Mouse (Mus musculus) megakaryocyte-erythroid progenitor cell, adult 5-6 weeks (primary cell): ENCODE measurements around the gene Gm5901. TPM values are rescaled to one million over a fixed set of nuclear protein-coding genes. Genes with fewer than 3 reads are reported as not detected.
"Not testable (repeated sequence)": the region's sequence is repeated elsewhere in the genome, so short reads cannot be mapped to it uniquely, and the experiment has no call there.

Experiments used
- ATAC-seq: replicated peaks from 2 replicates; pipeline ENCODE4 v1.8.0; 2016; ENCODE audit warnings: mild to moderate bottlenecking, inconsistent platforms; ENCODE audit not compliant: severe bottlenecking, poor library complexity, low FRiP score, low TSS enrichment
- total RNA-seq, 2 experiments: library from RNA; stranded (forward) in 1 of 2; stranded (reverse) in 1 of 2; fragments of 200-1000, 215-1000 nt in 1 of 2; fragments of >200 nt in 1 of 2; fragmentation: Nextera tagmentation in 1 of 2; gene quantifications; 2 replicates each; pipeline ENCODE4 v1.2.3; 2014 to 2017

The Gm5901 gene
- total RNA-seq (2014; fragmentation: Nextera tagmentation) (not detected in 2 replicates), total RNA-seq (2017) (not detected in 2 replicates)

DNA sequence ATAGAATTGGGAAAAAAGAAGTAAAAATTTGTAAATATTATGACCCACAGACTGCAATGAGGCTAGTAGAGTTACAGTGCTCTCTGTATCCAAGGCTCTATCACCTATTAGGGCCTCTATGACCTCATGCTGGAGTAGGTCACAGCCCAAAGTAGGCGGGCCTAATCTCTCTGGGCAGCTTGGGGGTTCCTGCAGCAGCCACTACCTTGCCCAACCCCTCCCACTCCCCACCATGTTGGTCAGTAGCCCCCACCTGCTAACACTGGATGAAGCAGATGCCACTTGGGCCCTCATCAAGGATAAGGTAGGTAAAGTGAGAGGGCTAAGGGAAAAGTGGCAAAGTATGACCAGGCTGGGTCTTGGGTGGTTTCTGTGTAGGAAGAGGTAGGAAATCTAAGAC lies at the start of gene Gm5901:
Gene Gm5901 (plus strand): TSS at position 173 of the 400 bp plus-strand sequence.
- no peak for ATAC-seq

DNA sequence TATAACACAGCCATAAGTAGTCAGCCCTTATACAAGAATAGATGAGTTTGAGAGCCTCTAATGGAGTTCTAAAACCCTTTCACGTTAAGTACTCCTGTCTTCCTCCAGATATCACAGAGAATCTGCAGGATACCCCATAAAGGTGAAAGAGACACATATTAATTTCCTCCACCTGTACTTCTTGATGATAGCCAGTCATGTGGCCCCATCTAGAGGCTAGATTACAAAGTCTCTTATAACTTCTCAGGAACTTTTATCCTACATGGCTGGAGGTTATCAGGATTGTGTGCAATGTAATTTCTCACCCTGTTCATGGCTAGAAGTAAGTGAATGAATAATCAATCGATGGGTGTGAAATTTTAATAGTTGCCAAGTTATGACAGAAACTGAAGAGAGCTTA lies 49.5 kb upstream of the Gm5901 start:
- ATAC-seq: no peak

DNA sequence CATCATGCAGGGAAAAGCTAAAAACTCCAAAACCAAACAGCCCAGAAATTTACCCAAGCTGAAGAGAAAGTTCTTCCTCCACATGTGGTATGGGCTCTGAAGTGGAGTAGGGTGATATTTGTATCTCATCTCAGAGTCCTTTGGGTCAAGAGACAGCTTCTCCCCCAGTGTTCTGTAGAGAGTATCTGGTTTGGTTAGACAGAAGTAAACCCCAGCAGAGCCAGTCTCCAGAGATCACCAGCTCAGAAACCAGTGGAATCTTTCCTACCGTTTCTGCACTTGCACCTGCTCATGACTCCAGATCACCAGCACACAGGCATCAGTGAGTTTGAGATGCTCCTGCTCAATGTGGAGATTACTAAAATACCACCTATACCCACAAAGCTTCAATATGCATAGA lies 40.8 kb upstream of the Gm5901 start, which contains the start of gene Olfr690:
Gene Olfr690 (minus strand): TSS at position 101 of the 400 bp plus-strand sequence.
- ATAC-seq: no peak

DNA sequence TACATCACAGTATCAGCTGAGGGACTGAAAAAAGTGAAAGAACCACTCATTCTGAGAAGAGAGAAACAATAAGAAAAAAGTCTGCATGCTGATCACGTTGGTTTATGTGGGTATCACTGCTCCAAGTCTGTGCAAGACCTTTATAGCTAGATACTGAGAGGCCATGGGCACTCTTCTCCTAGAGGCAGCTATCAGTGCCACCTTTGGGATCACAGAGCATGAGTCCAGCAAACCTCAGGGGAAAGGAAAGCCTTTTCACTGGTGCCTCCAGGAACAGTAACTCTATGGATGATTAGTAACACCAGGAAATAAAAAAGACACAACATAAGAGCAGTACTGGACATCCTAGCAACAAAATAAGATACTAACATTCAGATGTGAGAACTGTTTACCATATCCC lies 32.7 kb upstream of the Gm5901 start, which contains the start of gene Olfr691:
Gene Olfr691 (minus strand): TSS at position 101 of the 400 bp plus-strand sequence.
- no peak for ATAC-seq

DNA sequence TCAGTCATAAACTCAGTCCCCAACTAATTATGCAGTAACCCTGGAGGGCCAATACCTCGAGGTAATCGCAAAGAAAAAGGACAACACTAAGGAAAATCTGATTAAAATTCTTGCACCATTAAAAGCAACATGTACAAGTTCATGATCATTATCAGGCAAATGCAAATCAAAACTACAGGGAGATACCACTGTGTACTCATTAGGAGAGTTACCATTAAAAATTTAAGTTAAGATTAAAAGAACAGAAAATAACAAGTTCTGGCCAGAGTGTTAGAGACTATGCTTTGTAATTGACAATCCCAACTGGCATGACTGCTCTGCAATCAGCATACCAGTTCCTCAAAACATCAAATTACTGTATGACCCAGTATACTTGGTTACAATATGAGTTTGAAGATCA lies 32.1 kb upstream of the Gm5901 start:
- ATAC-seq: no peak

DNA sequence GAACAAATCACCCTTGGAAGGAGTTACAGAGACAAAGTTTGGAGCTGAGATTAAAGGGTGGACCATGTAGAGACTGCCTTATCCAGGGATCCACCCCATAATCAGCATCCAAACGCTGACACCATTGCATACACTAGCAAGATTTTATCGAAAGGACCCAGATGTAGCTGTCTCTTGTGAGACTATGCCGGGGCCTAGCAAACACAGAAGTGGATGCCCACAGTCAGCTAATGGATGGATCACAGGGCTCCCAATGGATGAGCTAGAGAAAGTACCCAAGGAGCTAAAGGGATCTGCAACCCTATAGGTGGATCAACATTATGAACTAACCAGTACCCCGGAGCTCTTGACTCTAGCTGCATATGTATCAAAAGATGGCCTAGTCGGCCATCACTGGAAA lies 18.8 kb upstream of the Gm5901 start:
- not testable (repeated sequence) for ATAC-seq

DNA sequence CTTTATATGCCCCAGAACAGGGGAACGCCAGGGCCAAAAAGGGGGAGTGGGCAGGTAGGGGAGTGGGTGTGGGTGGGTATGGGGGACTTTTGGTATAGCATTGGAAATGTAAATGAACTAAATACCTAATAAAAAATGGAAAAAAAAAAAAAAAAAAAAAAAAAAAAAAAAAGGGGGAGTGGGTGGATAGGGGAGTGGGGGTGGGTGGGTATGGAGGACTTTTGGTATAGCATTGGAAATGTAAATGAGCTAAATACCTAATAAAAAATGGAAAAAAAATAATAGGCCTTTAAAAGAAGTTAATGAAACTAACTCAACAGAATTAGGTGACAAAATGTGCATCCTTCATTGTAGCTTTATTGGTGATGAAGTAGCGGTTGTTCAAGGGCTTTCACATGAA lies 18.4 kb upstream of the Gm5901 start:
- ATAC-seq: not testable (repeated sequence)

DNA sequence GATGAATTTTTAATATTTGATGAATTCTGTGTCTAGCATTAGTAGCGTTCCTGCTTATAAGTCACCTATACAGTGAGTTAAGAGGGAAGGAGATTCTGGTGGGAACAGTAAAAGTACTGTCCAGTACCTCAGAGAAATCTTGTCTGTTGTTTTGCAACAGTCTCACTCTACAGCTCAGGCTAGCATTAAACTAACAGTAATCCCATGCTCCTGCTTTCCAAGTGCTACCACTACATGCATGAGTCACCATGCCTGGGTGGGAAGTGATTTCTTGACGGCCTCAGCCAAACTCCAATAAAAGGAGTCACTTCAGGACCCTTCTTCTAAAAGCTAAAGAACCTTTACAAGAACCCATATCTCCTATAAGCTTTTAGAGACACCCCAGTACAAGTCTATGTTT lies 13.1 kb upstream of the Gm5901 start:
- ATAC-seq: no peak

DNA sequence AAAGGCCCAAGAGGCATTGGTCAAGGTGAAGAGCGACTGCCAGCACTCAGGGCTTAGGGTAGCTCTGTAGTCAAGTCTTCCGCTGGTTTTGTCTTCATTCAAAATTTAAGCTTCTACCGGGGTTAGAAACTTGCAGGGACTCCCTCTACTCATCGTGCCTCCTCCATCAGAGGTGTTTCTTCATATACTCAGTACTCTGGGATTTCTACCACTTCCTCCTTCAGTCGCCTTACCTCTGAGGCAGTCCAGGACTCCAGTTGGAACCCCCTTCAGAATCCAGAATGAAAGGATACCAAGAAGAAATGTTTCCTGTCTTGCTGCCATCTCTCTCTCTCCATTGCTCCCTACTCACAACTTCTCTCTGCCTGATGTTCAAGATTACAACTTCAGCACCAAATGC lies 7.6 kb upstream of the Gm5901 start:
- ATAC-seq: no peak

DNA sequence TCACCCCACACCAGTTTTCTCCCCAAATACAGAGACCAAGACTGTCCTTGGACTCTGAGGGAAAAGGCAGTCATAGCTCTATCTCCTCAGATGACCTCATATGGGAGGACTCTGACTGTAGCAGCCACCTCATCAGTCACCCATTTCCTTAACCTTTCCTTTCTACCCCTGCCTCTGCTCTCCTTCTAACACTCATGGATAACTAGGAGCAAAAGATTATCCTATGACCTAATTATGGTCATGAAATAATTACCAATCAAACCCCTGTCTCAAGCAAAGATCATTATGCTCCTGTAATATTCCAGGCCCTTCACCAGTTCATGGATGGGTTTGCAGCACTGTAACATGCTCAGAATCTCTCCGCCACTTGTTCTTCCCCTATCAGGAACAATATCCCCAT lies 6.9 kb upstream of the Gm5901 start, which contains the start of gene Olfr692:
Gene Olfr692 (plus strand): TSS at position 301 of the 400 bp plus-strand sequence.
- no peak for ATAC-seq

DNA sequence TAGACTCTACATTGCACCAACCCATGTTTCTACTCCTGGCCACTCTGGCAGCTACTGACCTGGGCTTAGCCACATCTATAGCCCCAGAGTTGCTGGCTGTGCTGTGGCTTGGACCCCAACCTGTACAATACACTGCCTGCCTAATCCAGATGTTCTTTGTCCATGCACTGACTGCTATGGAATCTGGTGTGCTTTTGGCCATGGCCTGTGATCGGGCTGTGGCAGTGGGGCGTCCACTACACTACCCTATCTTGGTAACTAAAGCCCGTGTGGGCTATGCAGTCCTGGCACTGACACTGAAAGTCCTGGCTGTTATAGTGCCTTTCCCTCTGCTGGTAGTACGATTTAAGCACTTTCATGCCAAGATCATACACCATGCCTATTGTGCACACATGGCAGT lies 6.3 kb upstream of the Gm5901 start:
- ATAC-seq: no peak

DNA sequence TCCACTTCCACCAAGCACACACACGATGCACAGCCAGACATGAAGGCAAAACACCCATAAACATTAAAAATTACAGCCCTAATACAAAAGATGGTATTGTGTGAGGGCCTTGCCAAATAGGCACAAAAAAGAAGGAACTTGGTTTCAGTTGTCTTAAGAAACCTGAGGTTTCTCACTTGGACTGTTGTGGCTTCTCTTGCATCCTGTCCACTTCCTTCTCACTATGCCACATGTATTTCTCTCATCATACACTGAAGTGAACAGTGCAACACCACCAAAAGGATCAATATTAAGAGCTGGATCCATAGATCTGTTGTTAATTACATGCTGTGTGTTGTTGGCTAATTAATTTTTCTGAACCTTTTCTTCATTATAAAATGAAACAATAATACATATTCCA lies 1.9 kb upstream of the Gm5901 start:
- ATAC-seq: no peak

DNA sequence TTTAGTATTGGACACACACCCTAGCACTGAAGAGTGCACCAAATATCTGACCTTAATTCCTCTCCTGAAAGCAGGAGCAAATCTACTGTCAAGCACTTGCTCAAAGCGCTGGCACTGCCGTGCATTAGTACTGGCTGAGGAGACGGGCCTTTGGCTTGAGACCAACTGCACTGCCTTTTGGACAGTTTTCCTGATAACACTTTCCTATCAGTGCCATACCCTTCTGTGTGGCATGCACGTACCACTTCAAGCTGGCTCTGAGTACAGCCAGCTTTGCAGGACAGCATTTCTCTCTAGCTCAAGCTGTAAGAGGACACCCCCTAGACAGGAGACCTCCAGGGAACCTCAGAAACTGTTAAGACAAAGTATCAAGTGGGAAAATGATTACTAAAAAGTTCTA lies 1.3 kb upstream of the Gm5901 start:
- ATAC-seq: peak; percentile 96

DNA sequence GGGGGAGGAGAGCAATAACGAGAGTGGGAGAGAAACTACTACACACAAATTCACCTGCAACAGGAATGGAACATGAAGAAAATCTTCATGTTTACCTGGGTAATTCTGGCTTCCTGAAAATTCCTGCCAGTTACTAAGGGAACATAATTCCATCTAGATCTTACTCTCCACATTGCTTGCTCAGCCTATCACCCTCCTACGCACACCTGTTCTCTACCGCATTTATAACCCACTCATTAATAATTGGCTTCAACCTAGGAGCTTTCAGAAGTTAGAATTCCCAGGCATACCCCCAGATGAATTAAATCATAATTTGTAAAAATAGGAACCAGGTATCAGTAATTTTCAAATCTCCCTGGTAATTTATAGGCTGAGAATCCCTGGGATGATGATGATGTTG lies 862 bp upstream of the Gm5901 start:
- no peak for ATAC-seq

DNA sequence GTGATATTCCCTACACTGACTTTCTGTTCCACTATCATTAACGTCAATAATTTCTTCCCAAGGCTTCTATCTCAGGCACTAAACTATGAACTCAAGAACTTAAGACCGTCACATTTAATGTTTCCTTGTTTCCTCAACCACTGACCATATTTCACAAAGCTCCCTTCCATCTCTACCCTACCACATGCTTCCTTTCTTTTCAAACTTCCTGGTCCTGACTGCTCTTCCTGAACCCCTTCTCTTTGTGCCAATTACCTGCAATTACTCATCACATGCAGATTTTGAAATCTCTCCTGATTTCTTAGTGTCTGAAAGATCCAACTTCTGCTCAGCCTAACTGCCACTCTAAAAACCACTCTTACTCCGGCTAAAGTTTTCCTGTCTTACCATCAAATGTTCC lies 5.5 kb downstream of the Gm5901 start:
- no peak for ATAC-seq

DNA sequence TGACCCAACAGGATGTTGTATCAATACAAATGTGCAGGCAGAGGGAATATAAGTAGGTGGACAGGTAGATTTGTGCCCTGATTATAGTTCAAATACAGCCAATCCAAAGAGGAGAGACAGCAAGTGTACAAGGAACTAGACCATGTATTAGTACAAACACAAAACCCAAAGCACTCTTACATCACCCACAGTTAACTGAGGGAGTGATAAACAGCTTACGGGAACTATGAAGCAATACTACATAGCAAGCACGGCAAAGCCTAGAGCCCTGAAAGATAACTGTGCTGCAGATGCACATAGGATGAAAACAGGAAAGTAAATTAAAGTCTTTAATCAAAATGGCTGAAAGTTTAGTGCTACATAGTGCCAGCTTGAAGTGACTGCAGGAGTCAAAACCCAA lies 12.9 kb downstream of the Gm5901 start:
- ATAC-seq: no peak

DNA sequence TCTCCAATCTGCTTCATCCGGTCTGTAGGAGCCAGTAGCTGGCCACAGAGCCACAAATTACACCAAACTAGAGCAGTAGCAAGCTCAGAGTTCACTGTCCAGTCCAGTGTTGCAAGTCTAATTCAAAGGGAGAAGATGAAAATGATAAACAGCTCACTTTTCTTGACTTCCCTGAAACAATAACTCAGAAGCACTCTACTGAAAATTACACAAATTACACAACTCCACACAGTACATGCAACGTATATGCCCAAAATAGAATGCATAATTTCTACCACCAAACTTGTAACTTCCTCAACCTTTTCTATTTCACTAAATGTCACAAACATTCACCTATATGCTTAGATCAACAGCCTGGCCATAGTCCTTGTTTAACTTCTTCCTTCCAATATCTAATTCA lies 15.4 kb downstream of the Gm5901 start:
- no peak for ATAC-seq

DNA sequence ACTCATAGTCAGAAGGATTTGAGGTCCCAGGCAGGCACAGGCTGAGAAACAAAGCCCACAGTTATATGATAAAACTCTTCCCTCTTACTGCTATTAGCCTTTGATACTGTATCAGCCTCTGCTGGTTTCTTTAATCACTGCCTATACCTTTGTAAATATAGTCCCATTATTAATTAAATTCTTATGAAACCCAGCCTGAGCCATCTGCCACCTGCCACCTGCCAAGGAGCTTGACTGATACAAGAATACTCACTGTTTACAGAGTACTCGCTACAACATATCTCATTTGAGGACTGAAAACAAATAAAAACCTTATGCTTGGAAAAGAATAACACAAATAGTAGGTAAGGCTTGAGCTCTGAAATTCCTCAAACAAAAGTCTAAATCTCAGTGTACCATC lies 19.8 kb downstream of the Gm5901 start:
- ATAC-seq: no peak

DNA sequence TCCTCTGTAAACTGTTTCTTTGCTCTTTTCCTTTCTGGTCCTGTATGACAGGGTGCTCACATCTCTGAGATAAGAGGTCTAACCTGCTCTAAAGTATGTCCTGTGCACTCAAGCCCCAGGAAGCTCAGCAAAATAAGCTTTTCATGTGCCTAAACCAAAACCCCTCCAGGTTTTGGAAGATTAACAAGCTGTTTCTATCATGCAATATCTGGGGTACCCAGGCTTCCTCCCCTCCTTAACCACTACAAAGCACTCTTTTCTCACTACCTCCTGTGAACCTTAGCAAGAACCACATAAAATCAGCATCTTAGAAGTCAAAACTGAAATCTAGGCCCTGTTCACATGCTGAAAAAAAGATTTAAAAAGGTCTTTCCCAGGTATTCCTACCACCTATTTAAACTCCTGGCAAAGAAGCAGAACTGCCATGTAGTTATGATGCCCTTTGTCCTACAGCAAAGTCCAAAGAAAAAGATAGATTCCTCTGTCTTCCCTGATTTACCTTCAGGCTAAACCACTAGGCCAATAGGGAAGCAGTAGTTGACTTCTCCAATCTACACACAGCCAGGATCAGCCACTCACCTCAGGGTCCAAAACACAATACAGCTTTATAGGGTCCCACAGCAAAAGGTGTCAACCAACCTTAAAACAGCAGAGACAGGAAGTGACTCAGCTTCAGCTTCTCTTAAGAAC lies 20.4 kb downstream of the Gm5901 start:
- no peak for ATAC-seq

DNA sequence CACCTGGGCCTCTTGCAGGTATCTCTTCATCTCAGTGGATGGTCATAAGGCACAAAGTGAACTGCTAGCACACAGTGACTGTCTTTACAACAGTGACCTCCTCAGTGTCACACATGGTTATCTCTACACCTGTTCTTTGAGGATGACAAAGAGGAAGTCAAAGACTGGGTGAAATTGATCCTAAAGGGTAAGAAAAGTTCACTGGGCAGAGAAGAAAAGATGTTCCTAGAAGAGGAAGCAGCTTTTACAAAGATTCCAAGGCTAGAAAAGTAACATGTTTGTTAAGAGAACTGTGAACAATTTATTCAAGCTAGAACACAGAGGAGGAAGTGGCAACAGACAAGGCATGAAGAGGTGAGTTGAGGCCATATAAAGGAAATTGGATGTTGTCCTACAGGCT lies 21.3 kb downstream of the Gm5901 start:
- no peak for ATAC-seq

DNA sequence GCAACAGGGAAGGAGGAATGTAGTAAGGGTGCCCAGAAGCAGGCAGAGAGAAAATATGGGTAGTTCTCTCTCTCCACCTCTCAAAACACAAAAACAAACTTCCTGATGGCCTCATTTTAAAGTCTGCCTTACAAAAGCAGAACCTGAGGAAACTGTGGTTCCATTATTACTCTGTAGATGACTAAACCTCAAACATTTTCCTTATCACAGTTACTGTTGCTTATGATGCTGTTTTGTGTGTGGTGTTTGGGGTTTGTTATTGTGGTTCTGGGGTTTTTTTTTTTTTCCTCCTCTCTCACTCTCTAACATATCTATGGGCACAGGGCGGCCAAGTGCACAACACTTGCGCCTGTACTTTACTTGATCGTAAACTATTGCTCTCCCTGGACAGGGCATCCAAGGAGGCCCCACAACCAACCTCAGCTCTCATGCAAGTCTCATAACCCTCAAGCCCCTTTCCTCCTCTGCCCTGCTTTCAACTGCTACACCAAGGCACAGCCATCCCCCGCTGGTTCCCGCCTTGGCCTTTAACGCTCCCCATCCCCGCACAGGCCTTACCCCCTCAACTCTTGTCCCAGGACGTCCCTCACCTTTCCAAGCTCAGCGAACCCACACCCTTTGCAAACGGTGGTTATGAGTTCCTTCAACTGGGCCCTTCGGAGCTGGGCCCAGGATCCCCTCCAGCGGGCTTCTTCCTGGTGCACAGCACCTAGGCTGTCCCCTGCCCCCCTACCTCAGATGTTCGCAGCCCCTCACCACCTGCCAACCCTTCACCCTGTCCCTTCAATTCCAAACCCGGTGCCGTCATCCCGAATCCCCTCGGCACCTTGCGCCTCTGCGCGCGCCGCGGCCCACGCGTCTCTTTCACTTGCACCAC lies 24.5 kb downstream of the Gm5901 start:
- peak; percentile 24 for ATAC-seq
